Mouse (Mus musculus) midbrain, postnatal 0 days (tissue): ENCODE measurements around the gene Sertad1. TPM values are rescaled to one million over a fixed set of nuclear protein-coding genes. Genes with fewer than 3 reads are reported as not detected.

ENCODE experiments used
- ATAC-seq: fragments of 200-750 bp; cut with Nextera tagmentation; 2 replicates; pipeline ENCODE4 v1.8.0; 2017; ENCODE audit warnings: moderate number of reproducible peaks, mild to moderate bottlenecking, moderate TSS enrichment, moderate library complexity; ENCODE audit not compliant: low FRiP score
- DNase-seq: peaks from one replicate; pipeline ENCODE4 v3.0.0-alpha.2; 2015; ENCODE audit warnings: low spot score
- H3K27ac ChIP-seq: fragments of 300-500 bp; sonication (generic); 2 replicates; pipeline ENCODE4 v1.5.1; 2014; ENCODE audit warnings: low read depth, mild to moderate bottlenecking, low read length, mixed read lengths
- H3K27me3 ChIP-seq: fragments of 300-500 bp; sonication (generic); 2 replicates; pipeline ENCODE4 v1.6.1; 2014; ENCODE audit warnings: low read length, control low read depth, mixed read lengths; ENCODE audit not compliant: insufficient read depth
- H3K36me3 ChIP-seq: fragments of 300-500 bp; sonication (generic); 2 replicates; pipeline ENCODE4 v1.6.1; 2014; ENCODE audit warnings: low read length, control low read depth, mixed read lengths; ENCODE audit not compliant: insufficient read depth
- H3K4me1 ChIP-seq: fragments of 300-500 bp; sonication (generic); 2 replicates; pipeline ENCODE4 v1.6.1; 2014; ENCODE audit warnings: mild to moderate bottlenecking, control low read depth, antibody characterized with exemption, low read length, mixed read lengths; ENCODE audit not compliant: insufficient read depth
- H3K4me2 ChIP-seq: fragments of 300-500 bp; sonication (generic); 2 replicates; pipeline ENCODE4 v1.6.1; 2014; ENCODE audit warnings: low read depth, mild to moderate bottlenecking, low read length, mixed read lengths; ENCODE audit not compliant: poor library complexity, severe bottlenecking
- H3K4me3 ChIP-seq: fragments of 300-500 bp; sonication (generic); 2 replicates; pipeline ENCODE4 v1.5.1; 2014; ENCODE audit warnings: low read depth, mild to moderate bottlenecking, low read length, moderate library complexity
- H3K9ac ChIP-seq: fragments of 300-500 bp; sonication (generic); replicated peaks from 2 replicates; pipeline ENCODE4 v1.6.1; 2014; ENCODE audit warnings: mild to moderate bottlenecking, low read length, moderate library complexity, mixed read lengths; ENCODE audit not compliant: poor library complexity, severe bottlenecking
- H3K9me3 ChIP-seq: fragments of 300-500 bp; sonication (generic); 2 replicates; pipeline ENCODE4 v1.6.1; 2016; ENCODE audit warnings: low read length, control low read depth
- CTCF ChIP-seq: IDR thresholded peaks from 2 replicates; pipeline ENCODE4 v1.5.1; 2016; ENCODE audit warnings: antibody characterized with exemption, mild to moderate bottlenecking
- WGBS: fragments of 180-500 bp; shearing (Covaris S2); extraction: QIAGEN DNeasy Blood & Tissue Kit; methylation state at CpG from one replicate; pipeline ENCODE4 v1.1.7; 2014; 5-methylcytosine and 5-hydroxymethylcytosine counted together
- polyA plus RNA-seq: library from polyadenylated mRNA; unstranded; fragments of >200 nt; fragmentation: Nextera tagmentation; extraction: Ambion mirVana; gene quantifications from 2 replicates; pipeline ENCODE4 v1.2.1, GENCODE M21; 2015
- total RNA-seq: library from RNA; depleted of rRNA; stranded (reverse); fragments of >200 nt; gene quantifications from 2 replicates; pipeline ENCODE4 v1.2.3, GENCODE M21; 2014

The Sertad1 gene
- total and polyA plus RNA-seq, 2 experiments from 2014 or later = 6.9 to 10.5 TPM

DNA sequence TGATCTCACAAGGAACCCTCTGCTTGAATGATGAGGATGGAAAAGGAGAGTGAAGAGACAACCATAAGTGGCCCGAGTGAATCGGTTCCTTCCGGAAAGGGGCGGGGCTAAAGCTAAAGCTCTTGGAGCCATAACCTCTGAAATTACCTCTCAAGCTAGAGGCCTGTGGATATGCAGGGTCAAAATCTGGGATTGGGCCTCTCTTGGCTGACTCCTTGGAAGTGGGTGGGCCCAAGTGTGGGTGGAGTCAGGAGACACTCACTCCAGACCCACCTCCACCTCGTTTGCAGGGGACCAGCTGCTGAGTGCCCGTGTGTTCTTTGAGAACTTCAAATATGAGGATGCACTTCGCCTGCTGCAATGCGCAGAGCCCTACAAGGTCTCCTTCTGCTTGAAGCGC lies 28.3 kb downstream of the Sertad1 start:
- no peaks in the 10 kb centered on the region for H3K4me1 ChIP-seq
- no peaks in the 10 kb centered on the region for H3K36me3 ChIP-seq
- no peak overlapping the region for H3K9ac ChIP-seq
- H3K9me3 ChIP-seq = no peaks in the 10 kb centered on the region
- DNase-seq = no peak
- no peaks in the 10 kb centered on the region for H3K27me3 ChIP-seq
- no peak overlapping the region for H3K4me2 ChIP-seq
- no peak overlapping the region for H3K27ac ChIP-seq
- no peak for TF ChIP-seq CTCF
- no peak overlapping the region for H3K4me3 ChIP-seq
- whole genome bisulfite sequencing = 80% methylated on average over 9 of the region's 9 CpGs
- ATAC-seq = no peak

DNA sequence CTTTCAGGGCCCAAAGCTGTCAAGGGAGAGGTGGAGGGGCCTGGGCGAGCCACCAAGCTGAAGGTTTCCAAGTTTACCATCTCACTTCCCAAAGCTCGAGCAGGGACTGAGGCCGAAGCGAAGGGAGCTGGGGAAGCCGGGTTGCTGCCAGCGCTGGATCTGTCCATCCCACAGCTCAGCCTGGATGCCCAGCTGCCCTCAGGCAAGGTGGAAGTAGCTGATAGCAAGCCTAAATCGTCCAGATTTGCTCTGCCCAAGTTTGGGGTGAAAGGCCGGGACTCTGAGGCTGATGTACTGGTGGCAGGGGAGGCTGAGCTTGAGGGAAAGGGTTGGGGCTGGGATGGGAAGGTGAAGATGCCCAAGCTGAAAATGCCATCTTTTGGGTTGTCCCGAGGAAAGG lies 31.6 kb downstream of the Sertad1 start:
- Histone ChIP-seq H3K4me3 (no peak overlapping the region), H3K4me2 (no peak overlapping the region), H3K9ac (no peak overlapping the region), H3K36me3 (no peaks in the 10 kb centered on the region), H3K4me1 (no peaks in the 10 kb centered on the region), H3K9me3 (no peaks in the 10 kb centered on the region), H3K27ac (no peak overlapping the region), H3K27me3 (no peaks in the 10 kb centered on the region)
- ATAC-seq = no peak
- WGBS = 85% methylated on average over 9 of the region's 9 CpGs
- DNase-seq = no peak
- no peak for TF ChIP-seq CTCF

DNA sequence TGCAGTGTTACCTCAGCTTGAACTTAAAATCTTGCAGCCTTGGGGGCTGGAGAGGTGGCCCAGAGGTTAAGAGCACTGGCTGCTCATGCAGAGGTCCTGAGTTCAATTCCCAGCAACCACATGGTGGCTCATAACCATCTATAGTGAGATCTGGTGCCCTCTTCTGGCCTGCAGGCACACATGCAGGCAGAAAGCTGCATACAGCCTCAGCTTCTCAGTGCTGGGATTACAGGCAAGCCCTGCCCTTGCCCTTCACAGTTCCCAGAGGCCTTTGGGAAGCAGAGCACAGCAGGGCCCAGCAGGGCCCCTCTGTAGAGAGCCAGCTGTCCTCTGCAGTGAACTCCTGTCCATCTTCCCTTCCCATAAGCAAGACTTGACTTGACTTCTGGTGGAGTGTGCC lies 33.4 kb downstream of the Sertad1 start:
- TF ChIP-seq CTCF = peak; percentile 30

DNA sequence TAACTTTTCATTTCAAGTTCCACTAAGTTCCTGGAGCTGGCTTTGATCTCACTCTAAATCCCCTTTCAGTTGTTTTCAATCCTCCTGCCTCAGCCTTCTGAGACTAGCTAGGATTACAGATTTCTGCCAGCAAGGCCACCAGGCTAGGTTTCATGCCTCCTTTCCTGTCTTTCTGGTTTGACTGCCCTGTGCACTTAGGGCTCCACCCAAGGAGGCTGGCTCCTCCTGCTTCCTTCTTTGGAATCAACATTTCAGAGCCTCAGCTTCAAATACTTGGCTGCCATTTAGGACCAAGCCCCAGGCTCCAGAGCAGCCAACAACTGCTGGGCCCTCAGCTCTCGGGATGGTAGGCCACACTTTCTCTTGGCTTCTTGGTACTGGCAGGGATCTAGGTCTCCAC lies 33.9 kb downstream of the Sertad1 start:
- no peak for TF ChIP-seq CTCF
- no peaks in the 10 kb centered on the region for H3K27me3 ChIP-seq
- H3K4me3 ChIP-seq = no peak overlapping the region
- no peak overlapping the region for H3K4me2 ChIP-seq
- H3K9me3 ChIP-seq = no peaks in the 10 kb centered on the region
- H3K9ac ChIP-seq = no peak overlapping the region
- 70% methylated on average over 1 of the region's 1 CpGs for WGBS
- ATAC-seq (no peak), DNase-seq (no peak)
- H3K36me3 ChIP-seq = no peaks in the 10 kb centered on the region
- H3K4me1 ChIP-seq = no peaks in the 10 kb centered on the region
- no peak overlapping the region for H3K27ac ChIP-seq

More for the DNA sequence above, 33.4 kb downstream of the Sertad1 start:
- H3K4me2 ChIP-seq = no peak overlapping the region
- H3K4me3 ChIP-seq = no peak overlapping the region
- no peak overlapping the region for H3K27ac ChIP-seq
- no peaks in the 10 kb centered on the region for H3K36me3 ChIP-seq
- no peaks in the 10 kb centered on the region for H3K4me1 ChIP-seq
- no peak overlapping the region for H3K9ac ChIP-seq
- no peak for ATAC-seq
- DNase-seq = no peak
- no peaks in the 10 kb centered on the region for H3K9me3 ChIP-seq
- H3K27me3 ChIP-seq = no peaks in the 10 kb centered on the region

DNA sequence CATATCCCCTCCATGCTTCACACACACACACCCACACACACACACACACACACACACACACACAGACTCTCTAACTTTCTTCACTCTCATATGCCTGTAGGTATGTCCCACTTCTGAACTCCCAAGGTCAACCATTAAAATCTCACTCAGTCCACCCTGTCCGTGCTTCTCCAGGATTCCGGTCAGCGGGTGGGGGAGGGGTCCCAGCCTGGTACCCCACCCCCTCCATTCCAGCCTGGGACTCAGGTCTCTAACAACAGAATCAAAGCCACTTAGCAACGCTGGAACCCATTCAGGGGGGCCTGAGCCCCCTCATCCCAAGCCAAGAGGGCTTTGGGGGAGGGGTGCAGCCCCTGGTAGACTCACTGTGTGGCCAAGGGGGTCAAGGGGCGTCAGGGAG lies 36.3 kb downstream of the Sertad1 start, which contains the start of gene Hipk4:
TSS of gene Hipk4 (plus strand) at position 301 of the 400 bp plus-strand sequence.
- Histone ChIP-seq H3K4me3 (no peak within 1 kb of the TSS), H3K4me2 (no peak within 1 kb of the TSS), H3K9ac (no peak within 1 kb of the TSS), H3K27me3 (no peaks in the 10 kb centered on the region), H3K36me3 (no peaks in the 10 kb centered on the region), H3K9me3 (no peaks in the 10 kb centered on the region), H3K4me1 (no peaks in the 10 kb centered on the region), H3K27ac (no peak within 1 kb of the TSS)
- TF ChIP-seq CTCF = no peak
- ATAC-seq (no peak), DNase-seq (no peak)
- WGBS = 48% methylated on average over 5 of the region's 5 CpGs

DNA sequence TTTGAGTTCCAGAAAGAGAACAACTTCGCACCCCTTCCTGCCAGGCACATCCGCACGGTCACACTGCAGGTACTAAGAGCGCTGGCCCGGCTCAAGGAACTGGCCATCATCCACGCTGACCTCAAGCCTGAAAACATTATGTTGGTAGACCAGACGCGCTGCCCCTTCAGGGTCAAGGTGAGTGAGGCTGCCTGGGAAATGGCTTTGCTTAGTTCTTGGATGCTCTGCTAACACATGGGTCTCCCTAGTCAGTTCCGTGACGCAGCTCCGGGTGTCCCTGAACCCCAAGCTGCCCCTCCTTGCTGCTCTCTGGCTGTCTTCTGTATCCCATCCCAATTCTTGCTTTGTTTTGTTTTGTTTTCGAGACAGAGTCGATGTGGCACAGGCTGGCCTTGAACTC lies 37.1 kb downstream of the Sertad1 start:
- no peak overlapping the region for H3K4me2 ChIP-seq
- DNase-seq (no peak), ATAC-seq (no peak)
- TF ChIP-seq CTCF = no peak
- WGBS = 97% methylated on average over 13 of the region's 13 CpGs
- no peak overlapping the region for H3K9ac ChIP-seq
- peaks cover 3% of the 10 kb centered on the region; the same call in 1 of the 2 replicates for H3K36me3 ChIP-seq
- H3K9me3 ChIP-seq = no peaks in the 10 kb centered on the region
- H3K4me1 ChIP-seq = no peaks in the 10 kb centered on the region
- no peak overlapping the region for H3K27ac ChIP-seq
- H3K4me3 ChIP-seq = no peak overlapping the region
- H3K27me3 ChIP-seq = no peaks in the 10 kb centered on the region
